Mouse (Mus musculus): ENCODE results near the gene Pim2. TPM values are rescaled to one million over a fixed set of nuclear protein-coding genes. Genes with fewer than 3 reads are reported as not detected.

Pim2 gene
- polyA plus RNA-seq, 1 experiment = 3.0 TPM

DNA sequence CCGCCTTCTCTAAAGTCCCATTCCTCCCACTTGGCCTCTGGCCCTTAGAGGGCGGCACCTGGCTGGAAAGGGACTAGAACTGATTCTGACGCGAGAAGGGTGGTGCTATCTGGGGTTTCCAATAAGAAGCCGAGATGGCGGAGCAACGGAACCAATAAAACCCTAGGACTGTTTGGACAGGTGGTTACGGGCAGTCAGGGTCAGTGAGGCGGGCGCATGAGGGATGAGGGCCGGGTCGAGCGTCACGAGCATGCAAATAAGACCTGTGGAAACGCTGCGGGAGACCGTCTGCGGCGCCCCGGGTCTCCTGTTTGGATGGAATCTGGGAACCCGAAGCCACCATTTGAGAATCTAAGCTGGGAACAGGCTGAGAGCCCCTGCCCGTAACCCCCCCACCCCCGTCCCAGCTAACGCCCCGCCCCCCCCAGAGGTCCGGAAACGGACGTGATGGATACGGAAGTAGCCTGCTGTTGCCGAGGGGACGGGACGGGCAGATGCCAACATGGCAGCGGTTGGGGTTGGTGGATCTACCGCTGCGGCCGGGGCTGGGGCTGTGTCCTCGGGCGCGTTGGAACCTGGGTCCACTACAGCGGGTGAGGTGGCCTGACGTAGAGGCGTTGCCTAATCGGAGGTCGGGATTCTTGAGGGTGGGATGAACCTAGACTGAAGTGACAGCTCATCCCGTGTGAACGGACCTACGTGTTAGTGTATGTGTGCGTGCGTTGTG lies 5.9 kb downstream of the Pim2 start, which contains the start of gene Slc35a2:
Slc35a2 (plus strand) TSS at position 188 of the 727 bp plus-strand sequence.
- Histone ChIP-seq H3K4me3 (peak within 1 kb of the TSS; percentile 48), H3ac (ENCODE audit: control insufficient read depth, insufficient read length) (peak within 1 kb of the TSS; percentile 20), H3K27me3 (ENCODE audit: control insufficient read depth, insufficient read depth, insufficient read length) (no peaks in the 10 kb centered on the region), H3K4me2 (ENCODE audit: low read depth) (peak within 1 kb of the TSS; percentile 81), H3K36me3 (ENCODE audit: control insufficient read depth, insufficient read depth) (no peaks in the 10 kb centered on the region), H3K79me2 (ENCODE audit: control insufficient read depth, insufficient read depth) (peaks cover 11% of the 10 kb centered on the region)
- TF ChIP-seq MAX (IDR thresholded peaks at IDR 0.05; ENCODE audit: low read depth) (no peak), E2F4 (IDR thresholded peaks at IDR 0.05; ENCODE audit: insufficient read depth) (no peak), MYOG (IDR thresholded peaks at IDR 0.05; ENCODE audit: control insufficient read depth in 1 of 3, insufficient read depth in 1 of 3, insufficient read length in 2 of 3, low read depth in 2 of 3) (no peak), TCF3 (IDR thresholded peaks at IDR 0.05; ENCODE audit: insufficient read length, low read depth) (no peak), USF1 (IDR thresholded peaks at IDR 0.05; ENCODE audit: low read depth) (no peak), POLR2AphosphoS2 (IDR thresholded peaks at IDR 0.05; ENCODE audit: insufficient read length, low read depth) (peak; percentile 46), SRF (IDR thresholded peaks at IDR 0.05; ENCODE audit: control insufficient read depth, insufficient read length, low read depth) (no peak), POLR2A (IDR thresholded peaks at IDR 0.05; ENCODE audit: insufficient read length, low read depth) (peak; percentile 65), CEBPB (IDR thresholded peaks at IDR 0.05; ENCODE audit: insufficient read depth, poor library complexity, severe bottlenecking) (no peak), REST (IDR thresholded peaks at IDR 0.05; ENCODE audit: insufficient read depth, insufficient read length) (no peak), MYOD1 (IDR thresholded peaks at IDR 0.05; ENCODE audit: control insufficient read depth in 1 of 3, insufficient read length in 2 of 3, low read depth in 2 of 3) (peak in 2 of 3 experiments; percentile 6 to 43), TCF12 (IDR thresholded peaks at IDR 0.05; ENCODE audit: insufficient read depth, poor library complexity, severe bottlenecking) (no peak)

DNA sequence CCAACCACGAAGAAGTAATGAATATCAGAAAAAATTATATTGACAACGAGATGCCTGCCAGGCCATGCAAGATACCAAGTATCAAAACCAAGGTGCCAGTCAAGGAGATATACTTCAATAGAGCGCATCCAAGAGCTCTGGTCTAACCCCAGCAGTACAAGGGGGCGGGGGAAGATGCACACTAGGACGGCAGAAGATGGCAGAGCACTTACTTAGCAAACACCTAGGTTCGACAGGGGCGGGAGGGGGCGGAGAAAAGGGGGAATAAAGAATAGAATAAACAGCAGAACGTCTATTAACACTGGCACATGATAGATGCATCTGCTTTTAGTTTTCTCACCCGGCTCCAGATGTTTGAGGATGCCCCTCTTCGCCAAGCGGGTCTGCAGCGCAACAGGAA lies 20.1 kb downstream of the Pim2 start:
- Histone ChIP-seq H3ac (ENCODE audit: control insufficient read depth, insufficient read length) (no peak overlapping the region), H3K27me3 (ENCODE audit: control insufficient read depth, insufficient read depth, insufficient read length) (no peaks in the 10 kb centered on the region), H3K4me2 (ENCODE audit: low read depth) (peak overlapping the region; percentile 80), H3K36me3 (ENCODE audit: control insufficient read depth, insufficient read depth) (peaks cover 7% of the 10 kb centered on the region), H3K79me2 (ENCODE audit: control insufficient read depth, insufficient read depth) (peaks cover 13% of the 10 kb centered on the region), H3K4me3 (peak overlapping the region; percentile 53)
- TF ChIP-seq MYOG (IDR thresholded peaks at IDR 0.05; ENCODE audit: control insufficient read depth in 1 of 3, insufficient read depth in 1 of 3, insufficient read length in 2 of 3, low read depth in 2 of 3) = no peak
- no peak for TF ChIP-seq USF1 (IDR thresholded peaks at IDR 0.05; ENCODE audit: low read depth)
- no peak for TF ChIP-seq MYOD1 (IDR thresholded peaks at IDR 0.05; ENCODE audit: control insufficient read depth in 1 of 3, insufficient read length in 2 of 3, low read depth in 2 of 3)
- no peak for TF ChIP-seq CEBPB (IDR thresholded peaks at IDR 0.05; ENCODE audit: insufficient read depth, poor library complexity, severe bottlenecking)
- no peak for TF ChIP-seq REST (IDR thresholded peaks at IDR 0.05; ENCODE audit: insufficient read depth, insufficient read length)
- TF ChIP-seq TCF3 (IDR thresholded peaks at IDR 0.05; ENCODE audit: insufficient read length, low read depth) = no peak
- TF ChIP-seq TCF12 (IDR thresholded peaks at IDR 0.05; ENCODE audit: insufficient read depth, poor library complexity, severe bottlenecking) = no peak
- no peak for TF ChIP-seq E2F4 (IDR thresholded peaks at IDR 0.05; ENCODE audit: insufficient read depth)
- TF ChIP-seq POLR2AphosphoS2 (IDR thresholded peaks at IDR 0.05; ENCODE audit: insufficient read length, low read depth) = no peak
- TF ChIP-seq MAX (IDR thresholded peaks at IDR 0.05; ENCODE audit: low read depth) = no peak
- no peak for TF ChIP-seq SRF (IDR thresholded peaks at IDR 0.05; ENCODE audit: control insufficient read depth, insufficient read length, low read depth)
- no peak for TF ChIP-seq POLR2A (IDR thresholded peaks at IDR 0.05; ENCODE audit: insufficient read length, low read depth)

DNA sequence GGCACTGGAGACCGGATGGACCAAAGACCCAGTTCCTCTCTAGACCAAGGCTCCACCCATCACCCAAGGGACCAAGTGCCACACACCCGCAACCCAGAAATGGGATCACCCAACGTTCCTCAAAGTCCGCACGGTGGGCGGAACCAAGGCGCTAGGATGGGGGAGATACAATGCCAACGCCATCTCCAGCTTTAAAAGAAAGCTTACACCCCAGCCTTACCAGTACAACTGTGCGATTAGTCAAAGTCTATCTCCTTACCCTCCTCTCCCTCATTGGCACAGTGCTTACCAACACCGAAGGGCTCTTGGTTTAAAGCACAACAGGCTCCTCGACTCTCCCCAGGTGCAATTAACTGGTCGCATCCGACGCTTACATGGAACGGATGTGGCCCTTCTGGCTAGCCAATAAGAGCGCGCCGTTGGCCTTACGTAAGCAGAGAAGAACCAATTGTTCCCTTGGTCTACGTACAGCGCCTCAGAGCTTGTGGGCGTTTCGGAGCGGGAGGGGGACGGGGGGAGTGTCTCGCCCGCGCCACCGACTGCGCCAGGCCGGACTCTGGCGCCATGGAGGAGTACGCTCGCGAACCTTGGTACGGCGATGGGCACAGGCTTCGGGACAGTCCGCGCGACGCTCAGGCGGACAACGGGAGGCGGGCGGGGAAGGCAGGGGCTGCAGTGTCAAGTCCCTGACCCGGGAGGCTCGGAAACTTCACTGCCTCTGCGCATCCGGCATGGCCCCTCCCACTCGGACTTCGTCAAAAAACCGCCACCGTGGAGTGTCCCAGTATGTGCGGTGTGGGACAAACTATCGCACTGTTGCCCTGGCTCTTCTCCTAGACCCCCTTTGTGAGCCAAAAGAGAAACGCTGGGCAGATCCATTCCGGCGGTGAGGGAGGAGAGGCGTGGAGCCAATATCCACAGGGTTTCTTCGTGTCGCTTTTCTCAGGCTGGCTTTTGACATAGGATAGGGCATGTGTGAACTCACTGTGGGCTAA lies 21.1 kb downstream of the Pim2 start, which contains the start of the genes Pqbp1 and Timm17b:
Pqbp1 (minus strand) TSS at position 390 of the 995 bp plus-strand sequence.
Timm17b (plus strand) TSS at position 478 of the 995 bp plus-strand sequence.
- Histone ChIP-seq H3K27me3 (ENCODE audit: control insufficient read depth, insufficient read depth, insufficient read length) (no peaks in the 10 kb centered on the region), H3K4me2 (ENCODE audit: low read depth) (peak within 1 kb of the TSS; percentile 80), H3K79me2 (ENCODE audit: control insufficient read depth, insufficient read depth) (peaks cover 13% of the 10 kb centered on the region), H3ac (ENCODE audit: control insufficient read depth, insufficient read length) (peak within 1 kb of the TSS; percentile 74), H3K36me3 (ENCODE audit: control insufficient read depth, insufficient read depth) (peaks cover 3% of the 10 kb centered on the region), H3K4me3 (peak within 1 kb of the TSS; percentile 53)
- TF ChIP-seq POLR2AphosphoS2 (IDR thresholded peaks at IDR 0.05; ENCODE audit: insufficient read length, low read depth) = peak; percentile 84
- no peak for TF ChIP-seq CEBPB (IDR thresholded peaks at IDR 0.05; ENCODE audit: insufficient read depth, poor library complexity, severe bottlenecking)
- TF ChIP-seq POLR2A (IDR thresholded peaks at IDR 0.05; ENCODE audit: insufficient read length, low read depth) = peak; percentile 93

DNA sequence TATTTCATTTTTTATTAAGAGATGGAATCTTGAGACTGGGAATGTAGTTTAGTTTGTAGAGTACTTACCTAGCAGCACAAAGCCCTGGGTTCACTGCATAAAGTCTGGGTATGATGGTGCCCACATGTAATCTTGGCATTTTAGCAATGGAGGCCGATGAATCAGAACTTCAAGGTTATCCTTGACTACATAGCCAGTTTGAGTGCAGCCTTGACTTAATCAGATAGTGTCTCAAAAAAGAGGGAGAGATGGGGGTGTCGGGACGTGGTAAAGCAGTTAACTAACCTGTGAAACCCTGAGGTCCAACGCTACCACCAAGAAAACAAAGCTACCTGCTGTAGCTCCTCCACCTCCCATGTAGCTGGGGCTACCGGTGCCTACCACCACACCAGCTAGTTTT lies 26.4 kb downstream of the Pim2 start:
- H3K27me3 ChIP-seq (ENCODE audit: control insufficient read depth, insufficient read depth, insufficient read length) = no peaks in the 10 kb centered on the region
- TF ChIP-seq SRF (IDR thresholded peaks at IDR 0.05; ENCODE audit: control insufficient read depth, insufficient read length, low read depth) (no peak), POLR2A (IDR thresholded peaks at IDR 0.05; ENCODE audit: insufficient read length, low read depth) (no peak), MAX (IDR thresholded peaks at IDR 0.05; ENCODE audit: low read depth) (no peak), POLR2AphosphoS2 (IDR thresholded peaks at IDR 0.05; ENCODE audit: insufficient read length, low read depth) (no peak), REST (IDR thresholded peaks at IDR 0.05; ENCODE audit: insufficient read depth, insufficient read length) (no peak), MYOD1 (IDR thresholded peaks at IDR 0.05; ENCODE audit: control insufficient read depth in 1 of 3, insufficient read length in 2 of 3, low read depth in 2 of 3) (no peak), USF1 (IDR thresholded peaks at IDR 0.05; ENCODE audit: low read depth) (no peak), CEBPB (IDR thresholded peaks at IDR 0.05; ENCODE audit: insufficient read depth, poor library complexity, severe bottlenecking) (no peak), TCF12 (IDR thresholded peaks at IDR 0.05; ENCODE audit: insufficient read depth, poor library complexity, severe bottlenecking) (no peak), MYOG (IDR thresholded peaks at IDR 0.05; ENCODE audit: control insufficient read depth in 1 of 3, insufficient read depth in 1 of 3, insufficient read length in 2 of 3, low read depth in 2 of 3) (no peak)

More for the DNA sequence above, 26.4 kb downstream of the Pim2 start:
- Histone ChIP-seq H3K4me3 (no peak overlapping the region), H3K4me2 (ENCODE audit: low read depth) (no peak overlapping the region), H3ac (ENCODE audit: control insufficient read depth, insufficient read length) (no peak overlapping the region), H3K79me2 (ENCODE audit: control insufficient read depth, insufficient read depth) (peaks cover 4% of the 10 kb centered on the region), H3K36me3 (ENCODE audit: control insufficient read depth, insufficient read depth) (no peaks in the 10 kb centered on the region)

Measured in myocyte (in vitro differentiated cells).